Mouse (Mus musculus): ENCODE measurements around the gene Rere.

Rere gene

DNA sequence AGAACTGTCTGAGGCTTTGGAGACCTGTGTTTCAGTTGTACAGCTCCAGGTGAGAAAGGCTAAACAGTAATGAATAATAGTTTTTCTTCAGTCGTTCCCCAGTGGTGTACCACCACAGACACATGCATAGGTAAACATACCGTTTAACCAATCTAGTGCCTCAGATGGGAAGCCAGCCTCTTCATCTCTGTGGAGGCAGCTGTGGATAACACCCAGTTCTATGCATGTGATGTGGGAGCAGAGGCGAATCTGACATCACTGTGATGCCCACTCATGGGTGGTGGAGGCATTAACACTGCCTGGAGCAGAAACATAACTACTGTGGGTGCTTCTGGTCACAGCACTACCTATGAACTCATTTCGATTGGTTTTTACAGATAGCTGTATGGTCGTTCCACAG is 314.5 kb downstream of the Rere start:
- no peak for TF ChIP-seq GATA4 (IDR thresholded peaks at IDR 0.05; ENCODE audit: insufficient replicate concordance, low read length)

DNA sequence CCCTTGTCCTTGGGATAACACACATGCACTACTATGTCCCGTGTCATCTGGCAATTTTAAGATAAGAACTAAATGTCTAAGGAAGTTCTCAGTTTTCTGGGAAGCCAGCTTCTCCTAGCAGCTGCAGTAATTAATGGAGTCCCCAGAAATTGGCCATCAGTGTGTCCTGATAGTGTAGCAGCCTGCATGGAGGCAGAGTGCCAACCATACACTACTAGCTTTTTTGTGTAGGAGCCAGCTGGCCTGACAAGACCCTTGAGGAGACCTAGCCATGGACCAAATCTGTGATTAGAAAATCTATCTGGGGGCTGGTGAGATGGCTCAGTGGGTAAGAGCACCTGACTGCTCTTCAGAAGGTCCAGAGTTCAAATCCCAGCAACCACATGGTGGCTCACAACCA is 317.2 kb downstream of the Rere start:
- TF ChIP-seq GATA4 (IDR thresholded peaks at IDR 0.05; ENCODE audit: insufficient replicate concordance, low read length): peak; percentile 24; the same call in 1 of the 2 replicates

- TF ChIP-seq GATA4 (IDR thresholded peaks at IDR 0.05; ENCODE audit: insufficient replicate concordance, low read length): no peak
These were observed 317.9 kb downstream of the Rere start for GRCm38 (mm10) chr4:150599119-150599992.

GRCm38 (mm10) chr4:150601489-150601888 is 320.0 kb downstream of the Rere start:
- no peak for TF ChIP-seq GATA4 (IDR thresholded peaks at IDR 0.05; ENCODE audit: insufficient replicate concordance, low read length)

DNA sequence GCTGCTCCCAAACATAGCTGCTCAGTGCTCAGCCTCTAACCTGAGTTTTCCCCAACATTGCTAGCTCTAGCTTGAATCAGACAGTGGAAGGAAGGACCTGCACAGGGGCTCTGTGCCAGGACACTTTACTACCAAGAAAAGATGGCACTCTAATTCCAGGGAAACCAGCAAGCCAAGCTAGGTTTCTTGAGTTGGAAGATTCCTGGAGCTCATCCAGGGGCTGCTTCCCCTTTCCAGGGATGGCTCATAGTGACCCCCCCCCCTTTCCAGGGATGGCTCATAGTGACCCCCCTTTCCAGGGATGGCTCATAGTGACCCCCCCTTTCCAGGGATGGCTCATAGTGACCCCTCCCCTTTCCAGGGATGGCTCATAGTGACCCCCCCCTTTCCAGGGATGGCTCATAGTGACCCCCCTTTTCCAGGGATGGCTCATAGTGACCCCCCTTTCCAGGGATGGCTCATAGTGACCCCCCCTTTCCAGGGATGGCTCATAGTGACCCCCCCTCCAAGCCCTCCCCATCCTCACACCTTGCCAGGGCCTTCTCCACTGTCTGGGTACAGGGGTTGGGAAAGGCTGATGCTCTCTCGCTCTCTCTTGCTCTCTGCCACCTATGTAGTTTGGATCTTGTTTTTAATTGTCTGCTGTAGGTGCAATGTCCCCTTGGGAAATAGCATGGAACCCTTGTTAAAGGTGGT is 322.1 kb downstream of the Rere start:
- no peak for TF ChIP-seq GATA4 (IDR thresholded peaks at IDR 0.05; ENCODE audit: insufficient replicate concordance, low read length)

DNA sequence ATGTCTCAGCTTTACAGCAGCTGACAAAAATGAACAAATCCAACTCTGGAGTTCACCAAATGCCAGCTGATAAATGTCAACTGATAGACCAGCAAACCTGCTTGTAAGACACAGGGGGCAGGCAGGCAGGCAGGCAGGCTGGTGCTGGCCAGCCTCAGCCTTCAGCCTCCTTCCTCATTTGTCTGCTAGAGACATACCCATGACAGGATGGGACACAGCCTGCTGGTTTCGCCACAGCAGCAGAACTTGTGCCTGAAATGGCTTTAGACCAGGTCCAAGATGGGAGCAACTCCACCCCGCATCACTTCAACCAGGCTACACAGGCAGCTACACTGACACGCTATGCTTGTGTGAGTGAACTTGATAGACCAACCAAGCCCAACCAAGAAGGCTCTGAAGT is 324.4 kb downstream of the Rere start:
- TF ChIP-seq GATA4 (IDR thresholded peaks at IDR 0.05; ENCODE audit: insufficient replicate concordance, low read length): no peak

GRCm38 (mm10) chr4:150606449-150607161 is 325.2 kb downstream of the Rere start:
- no peak for TF ChIP-seq GATA4 (IDR thresholded peaks at IDR 0.05; ENCODE audit: insufficient replicate concordance, low read length)

- no peak for TF ChIP-seq GATA4 (IDR thresholded peaks at IDR 0.05; ENCODE audit: insufficient replicate concordance, low read length)
These were observed 327.2 kb downstream of the Rere start for GRCm38 (mm10) chr4:150608670-150609069.

GRCm38 (mm10) chr4:150613715-150614114 is 332.3 kb downstream of the Rere start:
- no peak for TF ChIP-seq GATA4 (IDR thresholded peaks at IDR 0.05; ENCODE audit: insufficient replicate concordance, low read length)

GRCm38 (mm10) chr4:150615251-150616028 is 334.0 kb downstream of the Rere start:
- TF ChIP-seq GATA4 (IDR thresholded peaks at IDR 0.05; ENCODE audit: insufficient replicate concordance, low read length): no peak

- no peak for TF ChIP-seq GATA4 (IDR thresholded peaks at IDR 0.05; ENCODE audit: insufficient replicate concordance, low read length)
These were observed 334.6 kb downstream of the Rere start for GRCm38 (mm10) chr4:150616029-150616420.

- no peak for TF ChIP-seq GATA4 (IDR thresholded peaks at IDR 0.05; ENCODE audit: insufficient replicate concordance, low read length)
These were observed 335.4 kb downstream of the Rere start for GRCm38 (mm10) chr4:150616841-150617240.

GRCm38 (mm10) chr4:150619011-150619410 is 337.6 kb downstream of the Rere start:
- TF ChIP-seq GATA4 (IDR thresholded peaks at IDR 0.05; ENCODE audit: insufficient replicate concordance, low read length): no peak

DNA sequence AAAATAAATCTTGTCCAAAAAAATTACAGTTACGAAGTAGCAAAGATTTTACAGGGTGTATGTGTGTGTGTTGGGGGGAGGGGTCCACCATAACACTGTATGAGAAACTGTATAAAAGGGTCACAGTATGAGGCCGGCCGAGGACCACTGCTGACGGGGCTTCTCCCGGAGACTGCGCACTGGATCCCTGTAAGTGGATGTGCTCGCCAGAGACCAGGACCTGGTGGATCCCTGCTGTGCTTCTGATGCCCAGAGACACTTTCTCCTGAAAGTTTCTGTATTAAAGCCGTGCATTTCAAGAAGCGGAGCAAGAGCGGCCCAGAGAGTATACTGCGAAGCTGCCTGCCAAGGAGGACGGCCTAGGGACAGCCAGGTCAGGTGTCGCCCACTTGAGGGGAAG is 341.2 kb downstream of the Rere start:
- no peak for TF ChIP-seq GATA4 (IDR thresholded peaks at IDR 0.05; ENCODE audit: insufficient replicate concordance, low read length)

Measured in liver, adult (tissue).